Mouse (Mus musculus) Muller cell, postnatal 12 days (primary cell): ENCODE data around the gene Clstn1.

Experiments
- DNase-seq: peaks from one replicate; pipeline ENCODE4 v3.0.0-alpha.2; 2015; ENCODE audit errors: inconsistent ontology term

Clstn1 gene

GRCm38 (mm10) chr4:149586044-149586782, at the start of gene Clstn1:
TSS of gene Clstn1 (plus strand) at chr4:149586468.
- DNase-seq, result peak; percentile 81

- DNase-seq, result no peak
These were observed 46.8 kb upstream of the Clstn1 start for GRCm38 (mm10) chr4:149539441-149539840.

- DNase-seq, result peak; percentile 87
These were observed 44.3 kb upstream of the Clstn1 start for GRCm38 (mm10) chr4:149541935-149542334.

- peak; percentile 83 for DNase-seq
These were observed 43.8 kb upstream of the Clstn1 start for GRCm38 (mm10) chr4:149542431-149542830.

GRCm38 (mm10) chr4:149542927-149543553, 43.2 kb upstream of the Clstn1 start:
- DNase-seq, result peak; percentile 81

GRCm38 (mm10) chr4:149544892-149545291, 41.4 kb upstream of the Clstn1 start:
- DNase-seq, result no peak

- no peak for DNase-seq
These were observed 39.3 kb upstream of the Clstn1 start for GRCm38 (mm10) chr4:149546797-149547444.

- no peak for DNase-seq
These were observed 38.7 kb upstream of the Clstn1 start for GRCm38 (mm10) chr4:149547523-149547922.

- DNase-seq, result peak; percentile 85
These were observed 36.9 kb upstream of the Clstn1 start for GRCm38 (mm10) chr4:149549221-149549925.

GRCm38 (mm10) chr4:149550866-149551265, 35.4 kb upstream of the Clstn1 start:
- no peak for DNase-seq

- DNase-seq, result no peak
These were observed 34.6 kb upstream of the Clstn1 start for GRCm38 (mm10) chr4:149551696-149552095.

GRCm38 (mm10) chr4:149553834-149554233, 32.4 kb upstream of the Clstn1 start:
- no peak for DNase-seq

GRCm38 (mm10) chr4:149556111-149556510, 30.2 kb upstream of the Clstn1 start:
- DNase-seq, result no peak

GRCm38 (mm10) chr4:149557905-149558304, 28.4 kb upstream of the Clstn1 start:
- DNase-seq, result peak; percentile 99

- DNase-seq, result peak; percentile 73
These were observed 27.9 kb upstream of the Clstn1 start for GRCm38 (mm10) chr4:149558389-149558788.

GRCm38 (mm10) chr4:149561392-149561791, 24.9 kb upstream of the Clstn1 start:
- DNase-seq, result no peak

- no peak for DNase-seq
These were observed 24.0 kb upstream of the Clstn1 start for GRCm38 (mm10) chr4:149561986-149562904.

GRCm38 (mm10) chr4:149562905-149563347, 23.3 kb upstream of the Clstn1 start:
- DNase-seq, result no peak

GRCm38 (mm10) chr4:149563941-149564361, 22.3 kb upstream of the Clstn1 start:
- no peak for DNase-seq

- no peak for DNase-seq
These were observed 21.5 kb upstream of the Clstn1 start for GRCm38 (mm10) chr4:149564452-149565407.
